Mouse (Mus musculus): Measurements from ENCODE around the gene Plxna1. TPM values are rescaled to one million over a fixed set of nuclear protein-coding genes. Genes with fewer than 3 reads are reported as not detected.

The Plxna1 gene
- polyA plus RNA-seq, 1 experiment from 2014 or later, result 9.9 TPM

DNA sequence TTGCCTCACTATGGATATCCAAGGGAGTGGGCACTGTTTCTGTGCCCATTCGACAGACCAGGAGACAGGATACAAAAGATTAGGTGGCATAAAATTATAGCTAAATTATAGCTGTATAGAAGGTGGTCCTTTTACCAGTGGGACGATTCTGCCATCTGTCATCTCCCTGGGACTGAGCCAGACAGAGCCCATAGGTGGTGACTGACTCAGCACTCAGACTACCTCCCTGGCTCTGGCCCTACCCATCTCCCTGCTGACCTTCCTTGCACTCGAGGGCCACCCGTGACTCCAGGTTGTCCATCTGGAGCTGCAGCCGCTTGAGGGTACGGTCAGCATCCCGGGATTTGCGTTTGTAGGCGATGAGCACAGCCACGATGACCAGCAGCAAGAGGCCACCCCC is 31.5 kb downstream of the Plxna1 start:
- Histone ChIP-seq H3K4me1 (ENCODE audit: control insufficient read depth, insufficient read depth, low read length) (no peaks in the 10 kb centered on the region; the same call in 1 of the 2 replicates), H3K9ac (ENCODE audit: low read depth, low read length) (no peak overlapping the region), H3K4me2 (no peak overlapping the region), H3K27me3 (ENCODE audit: control insufficient read depth, insufficient read depth, low read length) (no peaks in the 10 kb centered on the region), H3K27ac (ENCODE audit: low read depth, low read length) (no peak overlapping the region), H3K4me3 (ENCODE audit: low read depth, low read length) (no peak overlapping the region), H3K36me3 (ENCODE audit: control insufficient read depth, insufficient read depth, low read length) (peaks cover 42% of the 10 kb centered on the region), H3K9me3 (replicated peaks; ENCODE audit: control insufficient read depth, low read length) (no peaks in the 10 kb centered on the region)
- no peak for ATAC-seq (replicated peaks; ENCODE audit: insufficient number of reproducible peaks, low FRiP score, low TSS enrichment)
- 89% methylated on average over 10 of the region's 10 CpGs for WGBS (ENCODE audit: insufficient replicate concordance)

- H3K9ac ChIP-seq (ENCODE audit: low read depth, low read length), result no peak overlapping the region
- H3K36me3 ChIP-seq (ENCODE audit: control insufficient read depth, insufficient read depth, low read length), result peaks cover 38% of the 10 kb centered on the region
- ATAC-seq (replicated peaks; ENCODE audit: insufficient number of reproducible peaks, low FRiP score, low TSS enrichment), result no peak
- H3K4me3 ChIP-seq (ENCODE audit: low read depth, low read length), result no peak overlapping the region
- H3K4me2 ChIP-seq, result no peak overlapping the region
- 79% methylated on average over 4 of the region's 4 CpGs for WGBS (ENCODE audit: insufficient replicate concordance)
- no peak overlapping the region for H3K27ac ChIP-seq (ENCODE audit: low read depth, low read length)
- no peaks in the 10 kb centered on the region for H3K9me3 ChIP-seq (replicated peaks; ENCODE audit: control insufficient read depth, low read length)
- no peaks in the 10 kb centered on the region for H3K27me3 ChIP-seq (ENCODE audit: control insufficient read depth, insufficient read depth, low read length)
- no peaks in the 10 kb centered on the region; the same call in 1 of the 2 replicates for H3K4me1 ChIP-seq (ENCODE audit: control insufficient read depth, insufficient read depth, low read length)
Measured at GRCm38 (mm10) chr6:89328634-89329033, 33.8 kb downstream of the Plxna1 start.

DNA sequence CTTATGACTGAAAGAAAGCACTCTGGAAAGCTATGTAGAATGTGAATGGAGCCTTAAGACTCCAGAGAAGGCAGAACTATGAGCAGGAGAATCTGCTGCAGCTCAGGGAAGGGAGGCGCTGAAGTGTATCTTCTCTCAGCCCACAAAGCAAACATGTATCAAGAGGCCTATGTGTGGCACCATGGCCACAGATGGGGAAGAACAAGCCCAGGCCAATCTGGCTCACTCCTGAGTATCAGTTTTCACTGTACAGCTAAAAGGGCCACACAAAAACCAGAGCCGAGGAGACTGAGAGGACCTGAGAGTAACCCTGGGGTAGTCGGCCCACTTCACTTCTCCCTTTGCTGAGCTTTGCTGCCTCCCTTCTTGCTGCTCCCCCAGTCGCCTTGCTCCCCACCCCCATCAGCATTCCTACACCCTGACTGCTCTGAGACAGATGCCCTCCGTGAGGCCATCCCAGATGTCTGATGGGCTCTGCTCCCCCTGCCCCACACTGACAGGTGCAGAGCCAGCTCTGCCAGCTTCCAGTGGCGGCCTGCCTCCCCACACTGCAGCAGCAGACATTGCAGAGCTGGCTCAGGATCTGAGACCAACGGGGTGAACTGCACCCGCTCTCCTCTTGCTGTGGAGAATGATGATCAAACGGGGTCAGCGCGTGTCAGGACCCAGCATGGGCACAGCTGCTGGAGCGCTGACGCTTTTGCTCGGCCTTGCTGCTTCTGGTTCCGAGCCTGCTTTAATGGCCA is 34.5 kb downstream of the Plxna1 start:
- Histone ChIP-seq H3K9me3 (replicated peaks; ENCODE audit: control insufficient read depth, low read length) (no peaks in the 10 kb centered on the region), H3K36me3 (ENCODE audit: control insufficient read depth, insufficient read depth, low read length) (peaks cover 41% of the 10 kb centered on the region), H3K4me1 (ENCODE audit: control insufficient read depth, insufficient read depth, low read length) (no peaks in the 10 kb centered on the region; the same call in 1 of the 2 replicates), H3K27ac (ENCODE audit: low read depth, low read length) (no peak overlapping the region), H3K9ac (ENCODE audit: low read depth, low read length) (no peak overlapping the region), H3K4me2 (no peak overlapping the region), H3K27me3 (ENCODE audit: control insufficient read depth, insufficient read depth, low read length) (no peaks in the 10 kb centered on the region), H3K4me3 (ENCODE audit: low read depth, low read length) (no peak overlapping the region)
- ATAC-seq (replicated peaks; ENCODE audit: insufficient number of reproducible peaks, low FRiP score, low TSS enrichment), result no peak
- WGBS (ENCODE audit: insufficient replicate concordance), result 77% methylated on average over 15 of the region's 15 CpGs

DNA sequence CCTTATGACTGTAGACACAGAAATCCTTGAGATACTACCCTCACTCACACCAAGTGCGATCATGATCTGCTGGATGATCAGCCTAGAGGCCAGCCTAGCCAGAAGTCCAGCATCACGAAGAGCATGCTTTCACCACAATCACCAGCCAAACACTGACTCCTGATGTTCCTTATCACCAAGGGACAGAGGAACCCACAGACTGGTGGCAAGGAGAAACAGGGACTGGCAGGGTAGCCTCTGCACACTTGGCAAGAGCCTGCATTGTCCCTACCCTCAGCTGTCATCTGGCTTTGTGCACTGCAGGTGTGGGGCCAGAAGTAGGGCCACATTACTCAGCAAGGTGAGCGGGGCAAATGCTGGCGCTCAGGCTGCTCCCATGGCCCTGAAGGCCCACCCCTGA is 37.6 kb downstream of the Plxna1 start:
- ATAC-seq (replicated peaks; ENCODE audit: insufficient number of reproducible peaks, low FRiP score, low TSS enrichment), result no peak
- 82% methylated on average over 4 of the region's 4 CpGs for WGBS (ENCODE audit: insufficient replicate concordance)
- no peak overlapping the region for H3K27ac ChIP-seq (ENCODE audit: low read depth, low read length)
- H3K9ac ChIP-seq (ENCODE audit: low read depth, low read length), result no peak overlapping the region
- H3K4me1 ChIP-seq (ENCODE audit: control insufficient read depth, insufficient read depth, low read length), result no peaks in the 10 kb centered on the region; the same call in 1 of the 2 replicates
- peaks cover 35% of the 10 kb centered on the region for H3K36me3 ChIP-seq (ENCODE audit: control insufficient read depth, insufficient read depth, low read length)
- no peak overlapping the region for H3K4me3 ChIP-seq (ENCODE audit: low read depth, low read length)
- no peaks in the 10 kb centered on the region for H3K27me3 ChIP-seq (ENCODE audit: control insufficient read depth, insufficient read depth, low read length)
- no peak overlapping the region for H3K4me2 ChIP-seq
- no peaks in the 10 kb centered on the region for H3K9me3 ChIP-seq (replicated peaks; ENCODE audit: control insufficient read depth, low read length)

DNA sequence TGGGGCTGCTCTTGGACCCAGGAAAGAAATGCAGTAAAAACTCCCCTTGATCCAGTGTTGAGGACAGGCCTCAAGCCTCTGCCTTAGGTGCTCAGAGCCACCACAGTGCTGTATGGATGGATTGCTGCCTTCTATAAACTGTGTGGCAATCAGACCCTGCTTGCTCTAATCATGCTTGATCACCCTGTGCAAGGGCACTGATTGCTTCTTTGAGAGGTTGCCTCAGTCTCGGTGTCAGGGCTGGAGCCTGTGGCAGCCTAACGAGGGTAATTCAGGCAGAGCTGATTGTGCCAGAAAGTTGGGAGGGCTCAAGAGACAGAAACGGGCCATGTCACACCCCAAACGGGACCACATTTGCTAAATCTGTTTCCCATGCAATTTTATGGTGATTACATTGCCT is 47.2 kb downstream of the Plxna1 start:
- Histone ChIP-seq H3K4me1 (ENCODE audit: control insufficient read depth, insufficient read depth, low read length) (no peaks in the 10 kb centered on the region), H3K4me2 (no peak overlapping the region), H3K4me3 (ENCODE audit: low read depth, low read length) (no peak overlapping the region), H3K36me3 (ENCODE audit: control insufficient read depth, insufficient read depth, low read length) (peaks cover 6% of the 10 kb centered on the region), H3K27me3 (ENCODE audit: control insufficient read depth, insufficient read depth, low read length) (no peaks in the 10 kb centered on the region), H3K9me3 (replicated peaks; ENCODE audit: control insufficient read depth, low read length) (no peaks in the 10 kb centered on the region), H3K9ac (ENCODE audit: low read depth, low read length) (no peak overlapping the region), H3K27ac (ENCODE audit: low read depth, low read length) (no peak overlapping the region)
- no peak for ATAC-seq (replicated peaks; ENCODE audit: insufficient number of reproducible peaks, low FRiP score, low TSS enrichment)
- 58% methylated on average over 4 of the region's 4 CpGs for WGBS (ENCODE audit: insufficient replicate concordance)

GRCm38 (mm10) chr6:89311518-89311917 is 50.9 kb downstream of the Plxna1 start:
- WGBS (ENCODE audit: insufficient replicate concordance), result 70% methylated on average over 2 of the region's 2 CpGs
- no peaks in the 10 kb centered on the region for H3K27me3 ChIP-seq (ENCODE audit: control insufficient read depth, insufficient read depth, low read length)
- no peak overlapping the region for H3K4me3 ChIP-seq (ENCODE audit: low read depth, low read length)
- H3K27ac ChIP-seq (ENCODE audit: low read depth, low read length), result no peak overlapping the region
- no peaks in the 10 kb centered on the region for H3K9me3 ChIP-seq (replicated peaks; ENCODE audit: control insufficient read depth, low read length)
- H3K4me1 ChIP-seq (ENCODE audit: control insufficient read depth, insufficient read depth, low read length), result no peaks in the 10 kb centered on the region
- no peaks in the 10 kb centered on the region for H3K36me3 ChIP-seq (ENCODE audit: control insufficient read depth, insufficient read depth, low read length)
- H3K4me2 ChIP-seq, result no peak overlapping the region
- H3K9ac ChIP-seq (ENCODE audit: low read depth, low read length), result no peak overlapping the region
- ATAC-seq (replicated peaks; ENCODE audit: insufficient number of reproducible peaks, low FRiP score, low TSS enrichment), result no peak

DNA sequence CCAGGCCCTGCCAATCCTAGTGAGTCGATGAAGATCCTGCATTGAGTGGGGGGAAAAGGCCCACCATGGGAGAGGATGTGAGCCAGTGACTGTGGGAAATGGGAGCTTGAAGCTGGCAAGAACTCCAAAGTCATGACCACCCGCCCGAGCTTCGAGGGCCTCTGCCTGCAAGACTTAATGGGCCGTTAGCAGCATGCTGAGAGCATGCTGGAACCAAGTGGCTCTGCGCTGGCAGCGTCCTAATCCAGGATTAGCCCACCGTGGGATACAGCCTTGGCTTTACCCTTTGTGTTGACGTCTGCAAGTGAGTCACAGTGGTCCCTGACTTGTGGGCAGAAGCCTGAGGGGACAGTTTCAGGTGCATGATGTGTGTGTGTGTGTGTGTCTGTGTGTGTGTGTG is 52.2 kb downstream of the Plxna1 start:
- ATAC-seq (replicated peaks; ENCODE audit: insufficient number of reproducible peaks, low FRiP score, low TSS enrichment), result no peak
- Histone ChIP-seq H3K36me3 (ENCODE audit: control insufficient read depth, insufficient read depth, low read length) (no peaks in the 10 kb centered on the region), H3K4me1 (ENCODE audit: control insufficient read depth, insufficient read depth, low read length) (no peaks in the 10 kb centered on the region), H3K4me2 (no peak overlapping the region), H3K27me3 (ENCODE audit: control insufficient read depth, insufficient read depth, low read length) (no peaks in the 10 kb centered on the region), H3K9ac (ENCODE audit: low read depth, low read length) (no peak overlapping the region), H3K9me3 (replicated peaks; ENCODE audit: control insufficient read depth, low read length) (no peaks in the 10 kb centered on the region), H3K27ac (ENCODE audit: low read depth, low read length) (no peak overlapping the region), H3K4me3 (ENCODE audit: low read depth, low read length) (no peak overlapping the region)
- 35% methylated on average over 9 of the region's 9 CpGs for WGBS (ENCODE audit: insufficient replicate concordance)

GRCm38 (mm10) chr6:89308213-89308973 is 54.0 kb downstream of the Plxna1 start:
- Histone ChIP-seq H3K4me3 (ENCODE audit: low read depth, low read length) (no peak overlapping the region), H3K9me3 (replicated peaks; ENCODE audit: control insufficient read depth, low read length) (no peaks in the 10 kb centered on the region), H3K4me1 (ENCODE audit: control insufficient read depth, insufficient read depth, low read length) (no peaks in the 10 kb centered on the region), H3K36me3 (ENCODE audit: control insufficient read depth, insufficient read depth, low read length) (no peaks in the 10 kb centered on the region), H3K4me2 (no peak overlapping the region), H3K9ac (ENCODE audit: low read depth, low read length) (no peak overlapping the region), H3K27me3 (ENCODE audit: control insufficient read depth, insufficient read depth, low read length) (no peaks in the 10 kb centered on the region), H3K27ac (ENCODE audit: low read depth, low read length) (no peak overlapping the region)
- WGBS (ENCODE audit: insufficient replicate concordance), result 69% methylated on average over 6 of the region's 6 CpGs
- no peak for ATAC-seq (replicated peaks; ENCODE audit: insufficient number of reproducible peaks, low FRiP score, low TSS enrichment)

Data from heart, embryonic 11.5 days (tissue).